ENCODE assay signal across 8 mouse cellular contexts in genomic region chr11:97404761-97405190, GRCm38 (mm10). TPM values are rescaled to one million over a fixed set of nuclear protein-coding genes. Genes with fewer than 3 reads are reported as not detected.
A peak's percentile ranks its signal among the peaks of the same experiment; 100 is the strongest.
DNase-seq lines count a peak whose midpoint lies in the region; ATAC-seq and TF ChIP-seq lines count a peak whose summit lies in the region.

No protein-coding gene starts in this region.

- no peak for TF ChIP-seq EP300 in MEL (IDR thresholded peaks at IDR 0.05; ENCODE audit: low read depth in 1 of 2, low read length in 2 of 2)
- no peak for TF ChIP-seq EP300 in stomach, postnatal 0 days (optimal IDR thresholded peaks at IDR 0.05)

- no peaks in the 10 kb centered on the region for H3K9me3 ChIP-seq in kidney, embryonic 16.5 days (ENCODE audit: low read length)
- H3K9me3 ChIP-seq in MEL (replicated peaks; ENCODE audit: insufficient read depth, low read length): no peaks in the 10 kb centered on the region
- no peaks in the 10 kb centered on the region for H3K9me3 ChIP-seq in forebrain, postnatal 0 days (ENCODE audit: low read length)
- H3K9me3 ChIP-seq in liver, embryonic 15.5 days (replicated peaks): no peaks in the 10 kb centered on the region
- H3K9me3 ChIP-seq in stomach, postnatal 0 days (ENCODE audit: control insufficient read depth, low read length): no peaks in the 10 kb centered on the region

- H3K4me2 ChIP-seq in kidney, embryonic 16.5 days (replicated peaks; ENCODE audit: low read depth, low read length): peak overlapping the region; percentile 97
- peak overlapping the region; percentile 84 for H3K4me2 ChIP-seq in forebrain, postnatal 0 days (ENCODE audit: low read depth)
- H3K4me2 ChIP-seq in liver, embryonic 15.5 days: peak overlapping the region; percentile 96
- H3K4me2 ChIP-seq in stomach, postnatal 0 days (replicated peaks; ENCODE audit: low read depth): peak overlapping the region; percentile 78

- peak overlapping the region; percentile 57 for H3K4me3 ChIP-seq in kidney, embryonic 16.5 days (ENCODE audit: low read length)
- H3K4me3 ChIP-seq in MEL (ENCODE audit: control insufficient read depth in 1 of 2, insufficient read depth in 1 of 2, low read depth in 2 of 2, low read length in 2 of 2): peak overlapping the region; percentile 53 to 65
- H3K4me3 ChIP-seq in forebrain, postnatal 0 days (ENCODE audit: low read depth, low read length): peak overlapping the region; percentile 67
- H3K4me3 ChIP-seq in liver, embryonic 15.5 days (replicated peaks): peak overlapping the region; percentile 59
- peak overlapping the region; percentile 45 for H3K4me3 ChIP-seq in stomach, postnatal 0 days (ENCODE audit: low read depth, low read length)

- peaks cover 34% of the 10 kb centered on the region for H3K4me1 ChIP-seq in kidney, embryonic 16.5 days (ENCODE audit: insufficient read depth, low read length)
- peaks cover 13 to 24% of the 10 kb centered on the region in 2 experiments for H3K4me1 ChIP-seq in MEL (ENCODE audit: control insufficient read depth in 1 of 2, insufficient read depth in 2 of 2, low read length in 2 of 2)
- H3K4me1 ChIP-seq in forebrain, postnatal 0 days (ENCODE audit: insufficient read depth): peaks cover 30% of the 10 kb centered on the region
- H3K4me1 ChIP-seq in liver, embryonic 15.5 days (replicated peaks): peaks cover 35% of the 10 kb centered on the region
- H3K4me1 ChIP-seq in stomach, postnatal 0 days (replicated peaks; ENCODE audit: control insufficient read depth, insufficient read depth): peaks cover 7% of the 10 kb centered on the region

- no peak for TF ChIP-seq CTCF in MEL (IDR thresholded peaks at IDR 0.05 in 2 of 3, conservative IDR thresholded peaks at IDR 0.05 in 1 of 3; ENCODE audit: control insufficient read depth in 1 of 3, insufficient read depth in 1 of 3, low read depth in 2 of 3, low read length in 3 of 3, poor library complexity in 1 of 3, severe bottlenecking in 1 of 3)
- TF ChIP-seq CTCF in forebrain, postnatal 0 days (IDR thresholded peaks at IDR 0.05; ENCODE audit: low read depth): no peak
- no peak for TF ChIP-seq CTCF in stomach, postnatal 0 days (IDR thresholded peaks at IDR 0.05; ENCODE audit: low read depth)

- 2% methylated on average over 11 of the region's 11 CpGs for WGBS in kidney, embryonic 16.5 days
- WGBS in forebrain, postnatal 0 days: 3% methylated on average over 11 of the region's 11 CpGs
- WGBS in liver, embryonic 15.5 days (ENCODE audit: insufficient replicate concordance): 3% methylated on average over 11 of the region's 11 CpGs
- WGBS in stomach, postnatal 0 days: 5% methylated on average over 11 of the region's 11 CpGs

- H3K9ac ChIP-seq in kidney, embryonic 16.5 days (replicated peaks; ENCODE audit: low read length): peak overlapping the region; percentile 15
- peak overlapping the region; percentile 52 for H3K9ac ChIP-seq in MEL (ENCODE audit: control insufficient read depth, low read depth, low read length, poor library complexity, severe bottlenecking)
- peak overlapping the region; percentile 76 for H3K9ac ChIP-seq in forebrain, postnatal 0 days
- peak overlapping the region; percentile 23; the same call in 1 of the 2 replicates for H3K9ac ChIP-seq in liver, embryonic 15.5 days
- H3K9ac ChIP-seq in stomach, postnatal 0 days (ENCODE audit: low read length): peak overlapping the region; percentile 48

- no peaks in the 10 kb centered on the region; the same call in 1 of the 2 replicates for H3K79me2 ChIP-seq in MEL (ENCODE audit: control insufficient read depth, insufficient read depth, low read length, poor library complexity)

- no peak overlapping the region for H3K27ac ChIP-seq in kidney, embryonic 16.5 days (ENCODE audit: low read length)
- no peak overlapping the region for H3K27ac ChIP-seq in MEL (ENCODE audit: control insufficient read depth, low read depth, low read length)
- H3K27ac ChIP-seq in forebrain, postnatal 0 days (ENCODE audit: low read depth, low read length): peak overlapping the region; percentile 76
- H3K27ac ChIP-seq in liver, embryonic 15.5 days (replicated peaks): no peak overlapping the region
- 0 out of 2 replicates have a peak overlapping the region, but pooled peaks have one; percentile 18 for H3K27ac ChIP-seq in stomach, postnatal 0 days (replicated peaks)

- peak; percentile 13; the same call in 1 of the 2 replicates for ATAC-seq in kidney, embryonic 16.5 days (ENCODE audit: low FRiP score, low TSS enrichment)
- ATAC-seq in forebrain, postnatal 0 days: peak; percentile 26
- ATAC-seq in liver, embryonic 15.5 days (ENCODE audit: insufficient read depth): no peak
- 0 out of 2 replicates have a peak, but pooled peaks have one; percentile 5 for ATAC-seq in stomach, postnatal 0 days (ENCODE audit: low FRiP score, low TSS enrichment)
- ATAC-seq in inflammation-experienced regulatory T-cells, adult 6 months: no peak
- no peak for ATAC-seq in megakaryocyte progenitor cell, adult 5-6 weeks (replicated peaks; ENCODE audit: poor library complexity)

- no peak for TF ChIP-seq POLR2A in MEL (IDR thresholded peaks at IDR 0.05; ENCODE audit: control insufficient read depth in 1 of 2, insufficient read depth in 1 of 2, low read depth in 1 of 2, low read length in 2 of 2, poor library complexity in 1 of 2)

- H3K27me3 ChIP-seq in kidney, embryonic 16.5 days (ENCODE audit: insufficient read depth, low read length): peaks cover 8% of the 10 kb centered on the region; the same call in 1 of the 2 replicates
- no peaks in the 10 kb centered on the region for H3K27me3 ChIP-seq in MEL (ENCODE audit: control insufficient read depth in 1 of 2, insufficient read depth in 2 of 2, low read length in 2 of 2)
- no peaks in the 10 kb centered on the region for H3K27me3 ChIP-seq in forebrain, postnatal 0 days (ENCODE audit: insufficient read depth, low read length)
- peaks cover 62% of the 10 kb centered on the region for H3K27me3 ChIP-seq in liver, embryonic 15.5 days
- H3K27me3 ChIP-seq in stomach, postnatal 0 days (ENCODE audit: control insufficient read depth, insufficient read depth, low read length): no peaks in the 10 kb centered on the region

- no peak for DNase-seq in kidney, postnatal 25 days
- peak; percentile 60 for DNase-seq in MEL (ENCODE audit: low read depth, low spot score)
- DNase-seq in forebrain, postnatal 0 days: peak; percentile 69
- DNase-seq in stomach, postnatal 0 days (ENCODE audit: low spot score): no peak

- H3K36me3 ChIP-seq in kidney, embryonic 16.5 days (ENCODE audit: insufficient read depth, low read length): no peaks in the 10 kb centered on the region
- peaks cover 0 to 6% of the 10 kb centered on the region in 2 experiments; a peak in 2 of 4 replicates for H3K36me3 ChIP-seq in MEL (ENCODE audit: control insufficient read depth in 1 of 2, insufficient read depth in 2 of 2, low read length in 2 of 2)
- 0 out of 2 replicates have a peak, but pooled peaks cover 4% of the 10 kb centered on the region for H3K36me3 ChIP-seq in forebrain, postnatal 0 days (ENCODE audit: insufficient read depth)
- H3K36me3 ChIP-seq in liver, embryonic 15.5 days (replicated peaks): no peaks in the 10 kb centered on the region
- no peaks in the 10 kb centered on the region for H3K36me3 ChIP-seq in stomach, postnatal 0 days (ENCODE audit: control insufficient read depth, insufficient read depth, low read length)

- no peak for TF ChIP-seq RAD21 in MEL (IDR thresholded peaks at IDR 0.05; ENCODE audit: low read depth, low read length)

RNA-seq across cellular contexts. Expression of gene Arhgap23, which starts 10.6 kb away (rescaled TPM):
- polyA plus RNA-seq in kidney, embryonic 16.5 days (2015; fragmentation: Nextera tagmentation; extraction: Ambion mirVana): 6.0 and 6.2 TPM in 2 replicates
- 1.7 and 1.8 TPM in 2 replicates for total RNA-seq in MEL (2012; rRNA removed)
- polyA plus RNA-seq in MEL (2012; ENCODE audit: insufficient read depth in 1 of 2, insufficient read length in 2 of 2, low read depth in 1 of 2, low replicate concordance in 2 of 2, missing spikeins in 1 of 2): 1 to 10 TPM in 1 of 2 experiments, not detected in 1; 7.5 TPM
- 52.7 and 52.9 TPM in 2 replicates for total RNA-seq in forebrain, postnatal 0 days (2014; rRNA removed)
- polyA plus RNA-seq in forebrain, postnatal 0 days (2015; fragmentation: Nextera tagmentation; extraction: Ambion mirVana): 7.0 and 10.2 TPM in 2 replicates
- 6.6 and 9.4 TPM in 2 replicates for polyA plus RNA-seq in liver, embryonic 15.5 days (2015; fragmentation: Nextera tagmentation; extraction: Ambion mirVana)
- polyA plus RNA-seq in stomach, postnatal 0 days (2015; fragmentation: Nextera tagmentation; extraction: Ambion mirVana): 4.3 and 4.6 TPM in 2 replicates
- polyA plus RNA-seq in inflammation-experienced regulatory T-cells, adult 6 months (2017; shearing (Covaris generic)): not detected
- total RNA-seq in megakaryocyte progenitor cell, adult 5-6 weeks (2015): 6.3 and 8.0 TPM in 2 replicates
- 5.6 and 6.1 TPM in 2 replicates for total RNA-seq in megakaryocyte progenitor cell, adult 5-6 weeks (2017)

RNA-seq across cellular contexts. Expression of gene Socs7, which starts 42.4 kb away (rescaled TPM):
- polyA plus RNA-seq in kidney, embryonic 16.5 days (2015; fragmentation: Nextera tagmentation; extraction: Ambion mirVana): 3.4 and 3.5 TPM in 2 replicates
- 18.7 and 21.0 TPM in 2 replicates for total RNA-seq in MEL (2012; rRNA removed)
- 10 to 100 TPM in 1 of 2 experiments, not detected in 1; 19.3 TPM for polyA plus RNA-seq in MEL (2012; ENCODE audit: insufficient read depth in 1 of 2, insufficient read length in 2 of 2, low read depth in 1 of 2, low replicate concordance in 2 of 2, missing spikeins in 1 of 2)
- total RNA-seq in forebrain, postnatal 0 days (2014; rRNA removed): 54.9 and 64.3 TPM in 2 replicates
- 5.3 and 6.4 TPM in 2 replicates for polyA plus RNA-seq in forebrain, postnatal 0 days (2015; fragmentation: Nextera tagmentation; extraction: Ambion mirVana)
- 1.1 and 1.3 TPM in 2 replicates for polyA plus RNA-seq in liver, embryonic 15.5 days (2015; fragmentation: Nextera tagmentation; extraction: Ambion mirVana)
- 1.3 and 1.7 TPM in 2 replicates for polyA plus RNA-seq in stomach, postnatal 0 days (2015; fragmentation: Nextera tagmentation; extraction: Ambion mirVana)
- 1 to 10 TPM; 5.9 to 8.5 (median 7.9) TPM for polyA plus RNA-seq in inflammation-experienced regulatory T-cells, adult 6 months (2017; shearing (Covaris generic))
- 5.3 and 7.2 TPM in 2 replicates for total RNA-seq in megakaryocyte progenitor cell, adult 5-6 weeks (2015)
- total RNA-seq in megakaryocyte progenitor cell, adult 5-6 weeks (2017): 10.2 and 11.0 TPM in 2 replicates

RNA-seq across cellular contexts. Expression of gene Gpr179, which starts 52.9 kb away (rescaled TPM):
- 0.21 and 0.24 TPM in 2 replicates for polyA plus RNA-seq in kidney, embryonic 16.5 days (2015; fragmentation: Nextera tagmentation; extraction: Ambion mirVana)
- under 0.01 and 0.04 TPM in 2 replicates for total RNA-seq in MEL (2012; rRNA removed)
- under 1 TPM in 1 of 2 experiments, not detected in 1; 0.01 TPM for polyA plus RNA-seq in MEL (2012; ENCODE audit: insufficient read depth in 1 of 2, insufficient read length in 2 of 2, low read depth in 1 of 2, low replicate concordance in 2 of 2, missing spikeins in 1 of 2)
- total RNA-seq in forebrain, postnatal 0 days (2014; rRNA removed): 0.46 and 0.62 TPM in 2 replicates
- 0.21 and 0.45 TPM in 2 replicates for polyA plus RNA-seq in forebrain, postnatal 0 days (2015; fragmentation: Nextera tagmentation; extraction: Ambion mirVana)
- polyA plus RNA-seq in liver, embryonic 15.5 days (2015; fragmentation: Nextera tagmentation; extraction: Ambion mirVana): 0.01 TPM in 1 of 2 replicates, not detected in the other
- polyA plus RNA-seq in stomach, postnatal 0 days (2015; fragmentation: Nextera tagmentation; extraction: Ambion mirVana): 0.17 and 0.23 TPM in 2 replicates
- polyA plus RNA-seq in inflammation-experienced regulatory T-cells, adult 6 months (2017; shearing (Covaris generic)): under 1 TPM; 0.18 to 0.37 (median 0.27) TPM
- total RNA-seq in megakaryocyte progenitor cell, adult 5-6 weeks (2015): 0.02 and 0.05 TPM in 2 replicates
- 0.10 TPM in 1 of 2 replicates, not detected in the other for total RNA-seq in megakaryocyte progenitor cell, adult 5-6 weeks (2017)

Comparison
In these comparisons a context has a peak if more than half of its experiments do, and no peak if none do; other contexts are left out.
1. ATAC-seq: peak in kidney, embryonic 16.5 days (single experiment), forebrain, postnatal 0 days (single experiment) and stomach, postnatal 0 days (single experiment); none in liver, embryonic 15.5 days (single experiment), inflammation-experienced regulatory T-cells, adult 6 months (single experiment) and megakaryocyte progenitor cell, adult 5-6 weeks (single experiment).
2. H3K27ac ChIP-seq: peak in forebrain, postnatal 0 days (single experiment) and stomach, postnatal 0 days (single experiment); none in kidney, embryonic 16.5 days (single experiment), MEL (single experiment) and liver, embryonic 15.5 days (single experiment).
3. H3K9ac ChIP-seq: peak in every context shown above with its lines; median percentile 76 in forebrain, postnatal 0 days; 52 in MEL; 48 in stomach, postnatal 0 days; 23 in liver, embryonic 15.5 days; 15 in kidney, embryonic 16.5 days.
4. DNase-seq: peak in MEL (single experiment) and forebrain, postnatal 0 days (single experiment); none in kidney, postnatal 25 days (0 of 2) and stomach, postnatal 0 days (single experiment).
5. Peak in every context shown above with its lines, with median percentiles within 50 percentile points of each other: H3K4me2 ChIP-seq and H3K4me3 ChIP-seq.